ENCODE assay signal across 17 mouse cellular contexts in the genomic region with DNA sequence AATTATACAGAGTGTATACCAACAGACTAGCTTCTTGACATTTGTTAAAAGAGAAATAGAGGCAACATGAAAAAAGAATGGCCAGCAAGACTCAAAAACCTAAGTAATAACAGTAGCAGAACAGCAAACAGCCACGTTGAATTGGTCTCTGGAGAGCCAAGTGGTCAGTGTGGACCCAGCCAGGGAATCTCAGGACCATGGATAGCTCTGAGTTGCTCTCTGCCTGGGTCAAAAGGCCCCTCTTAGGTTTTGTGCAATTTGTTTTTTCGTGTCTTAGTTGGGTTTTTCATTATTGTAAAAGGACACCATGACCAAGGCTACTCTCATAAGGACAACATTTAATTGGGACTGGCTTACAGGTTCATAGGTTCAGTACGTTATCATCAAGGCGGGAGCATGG.
DNase-seq lines count a peak whose midpoint lies in the region; ATAC-seq lines count a peak whose summit lies in the region.
"Had no signal": no experiment of that assay in that cellular context is flagged by ENCODE, and none has a peak within 500 bp of the region (broad histone marks: within the 10 kb centered on the region; RNA-seq: fewer than 3 reads in every experiment).

No protein-coding gene starts in this region.

- H3K4me1 ChIP-seq in forebrain, embryonic 16.5 days (replicated peaks; ENCODE audit: control insufficient read depth, insufficient read depth, low read length), result peaks cover 5% of the 10 kb centered on the region; the same call in 1 of the 2 replicates
- H3K4me1 ChIP-seq: embryonic facial prominence, embryonic 15.5 days; forebrain, embryonic 12.5 days; hindbrain, embryonic 10.5 days; liver, embryonic 13.5 days had no signal

- no peak overlapping the region for H3K27ac ChIP-seq in forebrain, embryonic 16.5 days (ENCODE audit: low read length)
- H3K27ac ChIP-seq: embryonic facial prominence, embryonic 15.5 days; forebrain, embryonic 12.5 days; hindbrain, embryonic 10.5 days; liver, embryonic 13.5 days; midbrain, embryonic 13.5 days; stomach, postnatal 0 days had no signal

- 52% methylated on average over 4 of the region's 4 CpGs for WGBS in forebrain, embryonic 16.5 days

- no peak overlapping the region for H3K9ac ChIP-seq in forebrain, embryonic 16.5 days (replicated peaks; ENCODE audit: low read depth, low read length)
- H3K9ac ChIP-seq: embryonic facial prominence, embryonic 15.5 days; forebrain, embryonic 12.5 days; liver, embryonic 13.5 days; midbrain, embryonic 13.5 days had no signal

- no peaks in the 10 kb centered on the region for H3K27me3 ChIP-seq in splenic B cell, adult 2 months (ENCODE audit: control insufficient read depth, insufficient read depth, low read length, poor library complexity, severe bottlenecking)
- H3K27me3 ChIP-seq in forebrain, embryonic 16.5 days (replicated peaks; ENCODE audit: control insufficient read depth, insufficient read depth, low read length), result no peaks in the 10 kb centered on the region
- H3K27me3 ChIP-seq: embryonic facial prominence, embryonic 15.5 days; forebrain, embryonic 12.5 days; liver, embryonic 13.5 days; midbrain, embryonic 13.5 days had no signal

- no peak for ATAC-seq in forebrain, embryonic 16.5 days
- ATAC-seq: midbrain, embryonic 13.5 days had no signal

- H3K4me3 ChIP-seq in forebrain, embryonic 16.5 days (replicated peaks; ENCODE audit: low read length), result no peak overlapping the region
- H3K4me3 ChIP-seq: embryonic facial prominence, embryonic 15.5 days; forebrain, embryonic 12.5 days; hindbrain, embryonic 10.5 days; liver, embryonic 13.5 days; midbrain, embryonic 13.5 days had no signal

- no peaks in the 10 kb centered on the region for H3K9me3 ChIP-seq in forebrain, embryonic 16.5 days (ENCODE audit: control insufficient read depth, low read length)
- H3K9me3 ChIP-seq: embryonic facial prominence, embryonic 15.5 days; forebrain, embryonic 12.5 days; hindbrain, embryonic 10.5 days; liver, embryonic 13.5 days; midbrain, embryonic 13.5 days had no signal

- H3K36me3 ChIP-seq in splenic B cell, adult 2 months (ENCODE audit: control insufficient read depth, insufficient read depth, low read length, poor library complexity, severe bottlenecking), result no peaks in the 10 kb centered on the region
- no peaks in the 10 kb centered on the region for H3K36me3 ChIP-seq in forebrain, embryonic 16.5 days (ENCODE audit: control insufficient read depth, insufficient read depth)
- H3K36me3 ChIP-seq: embryonic facial prominence, embryonic 15.5 days; forebrain, embryonic 12.5 days; hindbrain, embryonic 10.5 days; liver, embryonic 13.5 days; midbrain, embryonic 13.5 days had no signal

- H3K4me2 ChIP-seq in forebrain, embryonic 16.5 days (ENCODE audit: low read length), result no peak overlapping the region
- H3K4me2 ChIP-seq: embryonic facial prominence, embryonic 15.5 days; forebrain, embryonic 12.5 days; heart, embryonic 11.5 days; liver, embryonic 13.5 days; midbrain, embryonic 13.5 days had no signal

- peak; percentile 56 for DNase-seq in kidney, postnatal 10 days
- DNase-seq in kidney, adult 18-20 months, result no peak
- peak; percentile 17 for DNase-seq in R1 (ENCODE audit: low read depth, low spot score)
- DNase-seq in forelimb bud, embryonic 11.5 days (ENCODE audit: low read depth, low spot score), result peak; percentile 58
- DNase-seq in splenic B cell, adult 2 months (ENCODE audit: low read depth, low spot score), result peak; percentile 22
- no peak for DNase-seq in layer of hippocampus, postnatal 25 days (ENCODE audit: extremely low spot score in 1 of 2, low spot score in 1 of 2)
- DNase-seq: cerebellum, adult 9-11 months; kidney, adult 2 months; liver, embryonic 13.5 days; thymus, postnatal 4 days had no signal

Comparison
In these comparisons a context has a peak if more than half of its experiments do, and no peak if none do; other contexts are left out.
1. DNase-seq: peak in kidney, postnatal 10 days (single experiment), R1 (single experiment), forelimb bud, embryonic 11.5 days (single experiment) and splenic B cell, adult 2 months (single experiment); none in kidney, adult 18-20 months (single experiment) and layer of hippocampus, postnatal 25 days (0 of 2).